Mouse (Mus musculus) lung, postnatal 14 days (tissue): ENCODE data around the gene Gm29776.

Source experiments
- DNase-seq: peaks from one replicate; pipeline ENCODE4 v3.0.0; 2021

Gm29776 gene

DNA sequence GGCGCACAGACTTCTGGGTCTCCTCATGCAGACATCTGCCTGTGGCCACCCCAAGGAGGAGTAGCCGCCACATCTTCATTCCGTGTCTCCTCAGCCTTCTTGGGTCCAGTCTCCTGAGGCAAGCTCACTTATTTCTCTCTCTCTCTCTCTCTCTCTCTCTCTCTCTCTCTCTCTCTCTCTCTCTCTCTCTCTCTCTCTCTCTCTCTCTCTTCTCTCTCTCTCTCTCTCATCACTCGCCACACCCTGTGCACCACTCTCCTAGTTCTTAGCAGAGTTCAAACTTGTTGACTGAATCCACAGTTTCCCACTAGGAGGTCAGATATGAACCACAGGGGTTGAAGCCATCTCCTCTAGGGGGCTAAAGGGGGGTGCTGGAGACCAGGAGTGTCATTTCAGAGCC, at the start of gene Gm29776:
Gene Gm29776 (minus strand): TSS at position 101 of the 400 bp plus-strand sequence.
- DNase-seq: no peak

DNA sequence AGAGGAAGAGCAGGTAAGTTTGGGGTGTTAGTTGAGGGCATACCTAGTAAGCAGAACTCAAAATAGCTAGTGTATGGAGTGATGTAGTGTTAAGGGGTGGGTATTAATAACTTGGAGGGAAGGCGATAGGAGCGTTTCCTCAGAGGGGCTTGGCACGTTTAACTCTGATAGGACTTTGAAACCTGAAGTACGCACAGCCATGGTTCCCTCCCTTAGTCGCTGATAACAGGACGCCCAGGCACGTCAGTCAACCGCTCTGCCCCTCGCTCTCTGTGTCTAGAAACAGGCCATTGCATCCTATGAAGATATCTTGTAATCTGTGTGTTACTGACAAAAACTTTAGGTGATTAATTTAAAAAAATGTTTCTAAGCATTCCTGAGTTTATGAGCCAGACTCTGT, 47.4 kb upstream of the Gm29776 start:
- DNase-seq: no peak

DNA sequence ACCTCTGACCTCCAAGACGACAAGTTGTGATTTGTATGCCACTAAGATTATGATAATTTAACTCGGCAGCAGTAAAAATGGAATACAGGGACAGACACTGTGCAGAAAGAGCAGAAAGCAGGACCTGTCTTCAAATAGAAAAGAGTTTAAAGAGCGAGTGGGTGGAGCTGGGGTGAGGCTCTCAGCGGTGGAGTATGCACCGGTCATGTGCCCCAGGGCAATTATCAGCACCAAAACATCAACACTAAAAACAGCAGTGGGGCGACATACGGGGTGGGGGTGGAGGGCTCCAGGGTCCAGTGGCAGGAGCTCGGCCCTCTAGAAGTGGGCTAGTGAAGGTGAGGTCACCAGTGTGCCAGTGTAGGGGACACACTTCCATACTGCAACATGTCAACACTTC, 45.8 kb upstream of the Gm29776 start:
- DNase-seq: no peak

DNA sequence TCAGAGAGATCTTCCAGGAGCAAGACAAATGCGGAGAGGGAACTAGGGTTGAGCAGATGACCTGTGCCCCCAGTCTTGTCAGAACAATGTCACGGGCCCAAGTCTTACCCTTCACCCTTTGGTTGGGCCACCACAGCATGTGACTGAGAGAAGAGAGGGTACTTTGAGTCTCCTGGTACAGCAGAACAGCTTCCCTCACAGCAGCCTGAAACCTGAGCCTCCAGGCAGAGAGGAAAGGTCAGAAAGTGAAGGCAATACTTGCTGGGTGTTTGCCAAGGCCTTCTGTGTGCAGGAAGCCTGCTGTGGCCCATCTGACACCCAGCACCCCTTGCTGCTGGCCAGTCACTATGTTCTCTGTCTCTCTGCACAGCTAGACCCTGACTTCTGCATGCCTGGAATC, 43.7 kb upstream of the Gm29776 start:
- no peak for DNase-seq

DNA sequence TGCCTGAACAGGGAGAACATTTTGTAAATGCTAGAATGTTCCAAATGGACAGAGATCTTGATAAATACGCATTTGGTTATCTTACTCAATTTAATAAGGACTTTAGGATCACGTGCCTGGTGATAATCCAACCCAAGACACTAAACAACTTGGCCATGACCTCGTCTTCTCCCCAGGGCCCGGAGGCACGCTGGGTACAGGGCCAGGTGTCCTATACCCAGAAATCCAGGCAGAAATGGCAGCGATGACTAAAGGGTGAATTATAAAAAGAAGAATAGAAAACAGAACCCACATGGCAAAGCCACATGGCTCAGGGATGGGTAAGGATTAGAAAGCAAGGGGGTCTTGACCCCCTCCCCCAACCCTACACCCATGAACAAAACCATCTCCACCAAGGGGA, 43.1 kb upstream of the Gm29776 start:
- DNase-seq: no peak

DNA sequence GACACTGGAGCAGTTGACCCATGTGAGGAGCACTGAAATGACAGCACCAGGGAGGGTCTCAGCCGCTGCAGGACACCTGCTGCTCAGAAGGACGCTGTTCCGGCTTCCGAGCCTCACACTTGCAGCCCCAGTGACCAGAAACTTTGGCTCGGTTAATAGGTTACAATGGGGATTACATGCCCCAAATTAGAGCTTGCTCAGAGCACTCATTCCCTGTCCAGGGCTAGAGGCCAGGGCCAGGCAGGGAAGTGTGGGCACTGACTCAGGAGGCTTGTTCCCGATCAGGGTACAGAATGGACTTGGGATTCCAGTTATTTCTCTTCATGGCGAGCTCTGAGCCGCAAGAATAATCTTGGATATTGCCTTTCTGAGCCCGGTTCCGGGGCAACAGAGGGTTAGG, 39.0 kb upstream of the Gm29776 start:
- DNase-seq: no peak

DNA sequence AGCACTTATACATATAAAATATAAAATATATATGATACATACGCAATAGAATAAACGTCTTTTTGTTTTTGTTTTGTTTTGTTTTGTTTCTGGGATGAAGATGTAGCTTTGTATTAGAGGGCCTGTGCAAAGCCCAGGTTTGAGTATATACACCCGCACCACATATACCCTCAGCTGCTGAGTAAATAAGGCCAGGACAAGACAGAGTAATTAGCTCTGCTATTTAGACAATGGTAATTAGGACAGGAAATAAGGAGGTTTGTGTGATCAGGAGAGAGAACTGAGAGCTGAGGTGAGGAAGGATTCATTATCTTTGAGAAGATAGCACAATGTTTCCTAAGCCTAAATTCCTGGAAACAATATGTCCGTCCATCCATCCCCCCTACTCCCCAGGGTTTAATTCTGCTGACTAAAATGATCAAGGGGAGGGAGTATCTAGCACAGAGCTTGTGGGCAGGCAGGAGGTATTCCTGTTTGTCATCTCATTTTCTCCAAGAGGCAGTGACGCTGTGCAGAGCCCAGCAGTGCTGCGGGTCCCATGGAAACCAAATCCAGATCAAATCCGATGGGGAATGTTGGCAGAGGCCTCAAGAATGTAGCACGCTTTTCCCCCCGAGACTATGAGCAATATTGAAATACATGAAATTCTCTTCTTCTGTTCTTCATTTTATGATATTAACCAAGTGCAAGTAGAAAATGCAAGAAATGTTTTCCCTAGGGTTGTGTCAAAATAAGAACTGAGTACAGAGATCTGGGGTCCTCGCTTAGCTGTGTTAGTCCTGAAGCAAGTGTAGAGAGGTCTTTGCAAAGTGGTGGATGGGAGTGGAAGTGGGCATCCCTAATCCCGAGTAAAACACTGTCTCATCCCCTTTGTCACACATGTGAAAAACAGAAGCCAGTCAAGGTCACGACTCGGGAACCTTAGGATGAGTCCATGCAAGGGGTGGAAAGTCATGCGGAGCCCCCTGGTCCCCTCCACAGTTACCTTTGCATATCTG, 38.2 kb upstream of the Gm29776 start:
- DNase-seq: no peak

DNA sequence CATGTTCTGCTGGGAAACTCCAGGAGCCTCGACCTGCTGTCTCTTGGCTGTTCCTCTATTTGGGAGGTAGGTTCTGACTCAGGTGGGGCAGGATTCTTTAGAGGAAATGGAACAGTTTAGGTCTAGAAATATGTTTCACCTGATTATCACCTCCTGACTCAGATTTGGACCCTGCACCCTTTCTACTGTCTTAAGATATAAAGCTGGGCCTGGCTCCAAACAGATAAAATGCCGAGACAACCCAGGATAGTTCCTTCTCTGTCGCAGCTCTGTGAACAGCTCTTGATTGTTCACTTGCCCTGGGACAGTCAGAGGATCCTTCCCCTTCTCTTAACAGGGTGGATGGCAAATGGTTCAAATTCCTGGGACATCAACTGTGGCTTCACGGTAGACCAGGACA, 36.6 kb upstream of the Gm29776 start:
- DNase-seq: no peak

DNA sequence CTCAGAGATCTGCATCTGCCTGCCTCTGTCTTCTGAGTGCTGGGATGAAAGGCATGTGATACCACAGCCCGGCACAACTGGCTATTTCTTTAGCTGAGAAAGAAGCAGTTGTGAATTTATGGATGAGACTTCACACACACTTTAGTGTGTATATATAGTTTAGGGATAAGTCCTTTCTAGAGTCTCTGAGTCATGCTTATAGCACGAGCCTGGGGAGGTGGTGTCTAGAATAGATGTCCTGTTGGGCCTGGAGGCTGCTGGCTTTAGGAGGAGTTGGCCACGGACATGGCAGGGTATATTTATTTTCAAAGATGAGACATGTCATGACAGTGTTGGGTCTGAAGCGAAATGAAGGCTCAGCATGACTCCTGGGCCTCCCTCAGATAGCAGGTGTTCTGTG, 35.4 kb upstream of the Gm29776 start:
- DNase-seq: no peak

DNA sequence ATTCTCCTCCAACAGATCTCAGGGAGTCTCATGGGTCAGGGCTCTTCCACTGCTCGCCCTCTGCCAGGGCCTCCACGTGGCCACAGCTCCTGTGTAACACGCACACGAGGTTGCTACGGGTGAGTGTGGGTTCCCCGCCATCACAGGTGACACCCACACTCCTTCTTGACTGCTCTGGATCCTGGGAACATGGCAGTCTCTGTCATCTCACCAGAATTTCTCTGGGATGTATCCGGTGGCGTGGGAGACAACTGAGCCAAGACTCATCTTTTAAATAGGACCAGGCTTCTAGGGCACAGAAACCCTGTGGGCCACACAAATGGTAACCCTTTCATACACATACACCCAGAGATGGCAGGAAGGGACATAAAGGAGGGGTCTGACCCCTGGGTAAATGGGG, 33.6 kb upstream of the Gm29776 start:
- DNase-seq: no peak

DNA sequence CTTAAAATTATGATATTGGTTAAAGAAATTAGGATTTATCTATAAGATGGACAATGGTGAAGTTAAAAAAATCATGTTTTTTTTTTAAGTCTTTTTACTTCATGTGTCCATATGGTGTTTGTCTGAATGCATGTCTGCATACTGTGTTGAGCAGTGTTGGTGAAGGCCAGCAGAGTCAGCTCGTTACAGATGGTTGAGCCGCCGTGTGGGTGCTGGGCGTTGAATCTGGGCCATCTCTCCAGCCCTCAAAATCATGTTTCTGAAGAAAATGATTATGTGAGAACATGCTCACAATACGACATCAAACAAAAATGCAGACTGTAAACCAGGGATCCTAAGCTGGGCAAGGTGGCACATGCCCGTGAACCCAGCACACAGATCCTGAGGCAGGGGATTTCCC, 31.7 kb upstream of the Gm29776 start:
- no peak for DNase-seq

DNA sequence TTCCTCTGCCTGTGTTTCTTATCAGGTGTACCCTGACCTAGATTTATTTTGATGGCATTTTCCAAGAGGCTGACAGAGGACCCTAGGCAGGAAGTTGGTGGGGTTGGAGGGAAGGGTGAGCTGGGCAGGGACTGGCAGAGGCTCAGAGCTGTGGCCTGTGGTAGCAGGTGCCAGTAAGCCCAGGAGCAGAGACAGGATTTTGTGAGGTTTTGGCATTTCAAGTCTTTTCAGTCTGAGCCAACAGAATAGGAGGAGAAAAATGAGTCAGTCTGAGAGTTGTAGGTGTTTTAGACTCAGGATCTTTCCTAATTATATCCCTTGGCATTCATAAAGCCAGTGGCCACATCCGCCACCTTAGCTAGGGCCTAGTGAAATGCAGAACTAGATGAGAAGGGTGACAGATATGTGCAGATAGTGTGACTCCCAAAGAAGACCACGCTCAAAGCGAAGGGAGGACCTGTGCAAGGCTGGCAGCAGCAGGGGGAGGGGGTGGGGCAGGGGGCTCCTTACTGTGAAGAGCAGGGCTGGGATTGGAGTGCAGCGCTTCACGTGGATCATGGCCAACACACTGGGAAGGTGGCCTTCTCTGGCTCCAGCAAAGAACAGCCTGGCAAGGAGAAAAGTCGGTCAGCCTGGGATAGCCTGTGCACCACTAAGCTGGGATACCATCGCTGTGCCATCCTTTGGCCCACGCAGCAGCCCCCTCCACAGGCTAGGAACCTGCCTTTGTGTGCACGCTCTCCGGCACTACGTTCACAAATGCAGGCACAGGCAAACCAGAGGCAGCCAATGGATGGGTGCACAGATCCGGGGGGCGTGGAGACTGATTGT, 30.4 kb upstream of the Gm29776 start:
- no peak for DNase-seq

DNA sequence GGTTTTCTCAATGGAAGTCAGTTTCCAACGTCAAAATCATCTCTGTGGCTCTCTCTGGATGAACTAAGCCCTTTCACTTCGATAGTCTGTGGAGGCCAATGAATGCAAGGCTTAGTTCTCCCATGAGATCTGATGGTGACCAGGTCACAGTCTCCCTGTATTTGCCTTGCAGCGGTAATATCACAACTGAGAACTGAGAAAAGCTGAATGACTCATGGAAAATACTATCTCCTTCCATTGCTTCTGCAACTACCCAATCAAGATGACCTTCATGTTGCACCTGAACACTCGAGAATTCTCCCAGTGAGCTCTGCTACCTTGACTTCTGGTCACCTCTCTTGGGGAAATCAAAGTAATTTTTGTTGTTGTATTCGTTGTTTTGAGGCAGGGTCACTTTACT, 28.9 kb upstream of the Gm29776 start:
- DNase-seq: no peak

DNA sequence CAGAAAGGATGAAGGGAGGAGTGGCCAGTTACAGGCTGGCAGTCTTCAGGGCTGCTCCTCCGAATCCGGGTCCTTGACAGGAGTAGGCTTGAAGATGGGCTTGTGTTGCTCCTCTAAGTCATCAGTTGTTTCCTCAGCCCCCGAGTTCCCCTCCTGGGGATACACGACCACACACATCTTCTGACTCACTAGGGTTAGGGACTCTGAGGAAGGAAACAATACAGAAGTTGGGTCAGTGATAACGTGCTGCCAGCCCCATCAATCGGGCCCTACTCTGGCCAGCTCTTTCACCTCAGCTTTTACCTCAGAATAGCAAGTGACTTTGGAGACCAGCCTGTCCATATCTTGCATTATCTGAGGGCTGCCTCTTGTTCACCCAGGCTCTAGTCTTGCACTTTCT, 25.4 kb upstream of the Gm29776 start:
- no peak for DNase-seq

DNA sequence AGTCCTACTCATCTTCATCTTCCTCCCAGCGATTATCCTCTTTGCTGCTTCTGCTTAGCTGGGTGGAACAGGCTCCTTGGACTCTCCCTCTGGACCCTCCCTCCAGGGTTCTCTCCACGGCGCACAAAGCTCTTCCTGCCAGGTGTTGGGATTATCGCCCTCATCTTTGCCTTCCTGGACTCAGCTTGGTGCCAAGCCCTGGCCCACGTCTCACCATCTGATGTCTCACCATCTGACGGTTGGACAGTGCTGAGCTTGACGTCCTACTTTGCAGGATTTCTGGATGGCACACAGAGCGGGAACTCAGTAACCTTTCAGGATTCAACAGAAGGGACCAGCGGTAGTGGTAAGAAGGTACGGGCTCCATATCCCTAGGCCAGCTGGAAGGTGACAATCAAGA, 23.1 kb upstream of the Gm29776 start:
- no peak for DNase-seq

DNA sequence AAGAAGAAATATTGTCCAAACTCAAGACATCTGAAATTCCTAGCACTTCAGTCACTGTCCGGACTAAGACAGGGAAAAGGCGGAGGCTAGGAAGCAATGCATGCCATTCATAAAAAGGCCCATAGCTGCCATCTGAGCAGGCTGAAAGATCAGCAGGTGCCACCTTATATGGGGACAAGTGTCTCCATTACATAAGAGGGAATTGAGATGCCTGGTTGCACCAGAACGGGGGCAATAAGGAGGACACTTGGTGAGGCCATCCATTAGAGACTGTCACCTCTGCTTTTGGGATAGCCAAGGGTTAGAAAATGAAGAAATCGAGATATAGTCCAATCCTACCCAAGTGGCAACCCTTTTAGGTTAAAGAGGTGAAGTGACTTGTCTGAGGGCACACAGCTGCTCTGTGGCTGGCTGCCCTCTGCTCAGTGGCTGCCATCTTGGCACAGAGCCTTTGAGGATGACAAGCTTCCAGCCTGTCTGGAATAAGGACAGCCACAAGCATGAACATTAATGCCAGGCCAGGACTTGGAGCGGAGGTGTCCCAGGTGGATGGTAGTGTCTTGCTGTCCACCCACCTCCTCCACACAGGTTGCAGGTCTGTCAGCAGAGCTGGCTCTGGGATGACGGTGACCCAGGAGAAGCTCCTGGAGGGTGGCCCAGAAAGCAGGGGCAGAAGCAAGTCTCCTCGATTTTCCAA, 22.2 kb upstream of the Gm29776 start:
- DNase-seq: no peak

DNA sequence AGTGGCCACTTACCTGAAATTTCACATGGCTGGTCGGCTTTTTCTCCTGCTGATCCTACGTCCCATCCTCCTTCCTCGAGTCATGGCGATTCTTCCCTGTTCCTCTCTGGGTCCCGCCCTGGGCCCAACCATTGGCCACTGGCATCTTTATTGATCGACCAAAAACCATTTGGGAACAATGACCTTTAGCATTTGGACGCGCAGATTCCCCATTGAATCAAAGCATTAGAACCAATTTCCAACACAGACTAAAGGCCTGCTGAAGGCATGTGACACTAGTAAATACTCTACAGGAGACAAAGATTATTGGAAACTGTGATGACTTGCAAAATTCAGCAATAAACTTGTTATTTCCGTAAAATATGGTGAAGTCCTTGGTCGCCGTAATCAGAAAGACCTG, 21.4 kb upstream of the Gm29776 start:
- no peak for DNase-seq

DNA sequence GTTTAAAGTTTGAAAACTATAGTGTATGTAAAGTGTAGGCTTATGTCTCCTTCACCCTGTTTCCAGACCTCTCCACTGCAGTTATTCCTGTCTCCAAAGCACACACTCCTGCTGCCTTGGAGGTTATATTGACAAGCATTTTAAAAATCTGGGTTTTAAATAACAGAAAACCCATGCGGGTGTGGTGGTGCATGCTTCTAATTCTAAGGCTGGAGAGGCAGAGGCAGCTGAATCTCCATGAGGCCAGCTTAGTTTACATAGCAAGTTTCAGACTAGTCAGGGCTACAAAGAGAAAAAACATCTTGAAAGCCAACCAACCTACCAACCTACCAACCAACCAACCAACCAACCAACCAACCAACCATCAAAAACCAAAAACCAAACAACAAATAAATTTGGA, 16.8 kb upstream of the Gm29776 start:
- no peak for DNase-seq

DNA sequence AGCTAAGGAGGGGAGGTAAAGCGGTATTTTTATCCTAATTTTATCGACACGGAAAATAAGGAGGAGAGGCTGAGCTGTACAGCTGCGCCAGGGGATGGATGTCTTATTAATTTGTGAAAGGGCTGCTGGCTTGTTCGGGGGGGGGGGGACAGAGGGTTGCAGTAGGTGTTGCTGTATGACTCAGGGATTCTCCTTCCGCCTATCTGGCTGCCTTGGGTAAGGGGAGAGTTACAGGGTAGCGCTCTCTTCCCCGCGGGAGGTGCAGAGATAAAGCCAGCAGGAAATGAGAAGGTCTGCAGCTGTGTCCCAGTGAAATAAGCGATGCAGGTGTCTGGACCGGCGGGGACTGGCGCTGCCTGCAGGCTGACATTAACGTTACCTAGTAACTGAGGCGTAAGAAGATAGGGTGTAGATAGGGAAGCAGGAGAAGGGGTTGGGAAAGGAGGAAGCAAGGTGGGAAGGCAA, 16.0 kb upstream of the Gm29776 start:
- no peak for DNase-seq

DNA sequence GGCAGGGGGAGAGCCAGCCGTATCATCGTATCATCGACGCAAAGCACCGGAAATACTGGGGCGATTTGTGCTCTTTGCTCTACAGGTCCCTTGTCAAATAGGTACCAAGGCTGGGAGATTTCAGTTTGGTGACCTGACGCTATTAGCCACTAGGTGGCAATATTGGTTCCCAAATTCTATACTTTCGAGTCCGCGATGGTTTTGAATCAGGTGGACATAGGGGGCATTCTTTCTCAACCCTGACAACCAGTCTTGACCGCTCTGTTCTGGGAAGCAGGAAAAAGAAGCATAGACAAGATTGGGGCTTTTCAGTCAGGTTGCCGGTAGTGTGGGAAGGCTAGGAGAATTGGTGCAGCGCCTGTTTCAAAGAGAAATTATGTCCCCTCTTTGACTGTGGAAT, 15.5 kb upstream of the Gm29776 start:
- DNase-seq: peak; percentile 70

DNA sequence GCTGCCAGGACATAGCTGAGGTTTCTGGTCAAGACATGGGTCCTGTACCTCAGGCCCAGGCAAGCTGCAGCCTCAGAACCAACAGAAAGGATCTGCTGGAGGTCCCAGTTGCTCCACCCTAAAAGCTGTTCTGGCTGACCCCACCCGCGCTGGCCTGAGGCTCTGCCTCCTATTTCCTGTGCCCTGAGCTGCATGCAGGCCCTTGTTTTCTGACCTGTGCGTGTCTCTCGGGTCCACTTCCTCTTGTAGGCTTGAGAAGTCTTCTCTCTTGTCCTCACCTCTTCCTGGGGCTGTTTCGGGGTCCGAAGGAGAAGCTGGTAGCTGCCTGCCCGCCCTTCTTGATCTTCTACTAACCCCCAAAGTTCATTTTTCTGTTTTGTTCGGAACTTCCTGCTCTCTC, 14.2 kb upstream of the Gm29776 start:
- peak; percentile 36 for DNase-seq

DNA sequence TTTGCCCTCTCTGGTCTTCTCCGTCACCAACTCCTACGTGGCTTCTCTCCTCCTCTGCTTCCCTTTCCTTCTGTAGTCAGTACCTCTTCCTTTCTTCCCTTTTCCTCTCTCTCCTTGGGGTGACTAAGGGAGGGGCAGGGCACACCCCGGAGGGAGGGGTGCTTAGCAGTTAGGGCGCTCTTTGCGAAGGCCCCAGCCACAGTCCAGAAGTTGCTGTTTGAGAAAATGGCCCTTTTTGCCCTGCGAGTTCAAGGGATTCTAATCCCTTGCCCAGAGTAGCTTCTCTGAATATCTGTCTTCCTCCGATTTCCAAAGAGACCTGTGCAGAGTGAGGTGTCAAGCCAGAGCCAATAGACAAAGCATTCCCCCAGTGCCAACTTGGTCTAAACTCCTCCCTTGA, 13.4 kb upstream of the Gm29776 start, which contains the start of gene Cebpe:
Gene Cebpe (minus strand): TSS at position 101 of the 400 bp plus-strand sequence.
- no peak for DNase-seq

DNA sequence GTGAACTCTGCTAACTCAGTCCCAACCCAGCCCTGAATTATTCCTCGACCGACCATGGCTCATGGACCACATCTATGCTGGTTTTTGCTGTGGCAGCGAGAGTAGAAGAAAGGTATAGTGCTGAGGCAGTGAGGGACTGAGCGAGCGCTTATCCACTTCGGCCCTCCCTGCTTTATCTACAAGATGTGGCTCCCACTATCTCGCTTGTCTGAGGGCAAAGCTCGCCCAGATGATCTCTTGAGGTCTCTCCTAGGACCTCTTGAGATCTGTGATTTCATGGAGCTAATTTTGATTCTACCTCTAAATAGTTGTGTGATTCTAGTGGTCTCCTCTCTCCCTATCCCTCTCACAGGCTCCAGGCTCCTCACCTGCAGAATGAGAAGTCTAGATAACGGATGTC, 10.4 kb upstream of the Gm29776 start:
- DNase-seq: no peak
